Mouse (Mus musculus) liver, embryonic 15.5 days (tissue): Measurements from ENCODE around the gene Klk7. TPM values are rescaled to one million over a fixed set of nuclear protein-coding genes. Genes with fewer than 3 reads are reported as not detected.
A peak's percentile ranks its signal among the peaks of the same experiment; 100 is the strongest.

Source experiments
- ATAC-seq: fragments of 200-750 bp; cut with Nextera tagmentation; 2 replicates; pipeline ENCODE4 v1.8.0; 2017; ENCODE audit warnings: moderate number of reproducible peaks, mild to moderate bottlenecking, moderate library complexity; ENCODE audit not compliant: insufficient read depth
- H3K27ac ChIP-seq: fragments of 300-500 bp; sonication (generic); replicated peaks from 2 replicates; pipeline ENCODE4 v1.5.1; 2015; ENCODE audit warnings: mild to moderate bottlenecking, inconsistent platforms
- H3K27me3 ChIP-seq: fragments of 300-500 bp; sonication (generic); 2 replicates; pipeline ENCODE4 v1.6.1; 2015; ENCODE audit warnings: mild to moderate bottlenecking, inconsistent platforms
- H3K36me3 ChIP-seq: fragments of 300-500 bp; sonication (generic); replicated peaks from 2 replicates; pipeline ENCODE4 v1.6.1; 2015; ENCODE audit warnings: moderate library complexity, mild to moderate bottlenecking, inconsistent platforms
- H3K4me1 ChIP-seq: fragments of 300-500 bp; sonication (generic); replicated peaks from 2 replicates; pipeline ENCODE4 v1.6.1; 2015; ENCODE audit warnings: inconsistent platforms
- H3K4me2 ChIP-seq: fragments of 300-500 bp; sonication (generic); 2 replicates; pipeline ENCODE4 v1.6.1; 2015; ENCODE audit warnings: moderate library complexity, mild to moderate bottlenecking, inconsistent platforms
- H3K4me3 ChIP-seq: fragments of 300-500 bp; sonication (generic); replicated peaks from 2 replicates; pipeline ENCODE4 v1.5.1; 2015; ENCODE audit warnings: mild to moderate bottlenecking, inconsistent platforms
- H3K9ac ChIP-seq: fragments of 300-500 bp; sonication (generic); 2 replicates; pipeline ENCODE4 v1.6.1; 2015; ENCODE audit warnings: moderate library complexity, mild to moderate bottlenecking, inconsistent platforms
- H3K9me3 ChIP-seq: fragments of 300-500 bp; sonication (generic); replicated peaks from 2 replicates; pipeline ENCODE4 v1.6.1; 2016; ENCODE audit warnings: inconsistent platforms
- WGBS: fragments of 180-500 bp; shearing (Covaris S2); methylation state at CpG from one replicate; pipeline ENCODE4 v1.1.7; 2015; ENCODE audit warnings: mixed read lengths; ENCODE audit not compliant: insufficient replicate concordance; 5-methylcytosine and 5-hydroxymethylcytosine counted together
- polyA plus RNA-seq: library from polyadenylated mRNA; unstranded; fragments of >200 nt; fragmentation: Nextera tagmentation; extraction: Ambion mirVana; gene quantifications from 2 replicates; pipeline ENCODE4 v1.2.1, GENCODE M21; 2015

Klk7 gene
- polyA plus RNA-seq, 1 experiment from 2014 or later, result not detected

DNA sequence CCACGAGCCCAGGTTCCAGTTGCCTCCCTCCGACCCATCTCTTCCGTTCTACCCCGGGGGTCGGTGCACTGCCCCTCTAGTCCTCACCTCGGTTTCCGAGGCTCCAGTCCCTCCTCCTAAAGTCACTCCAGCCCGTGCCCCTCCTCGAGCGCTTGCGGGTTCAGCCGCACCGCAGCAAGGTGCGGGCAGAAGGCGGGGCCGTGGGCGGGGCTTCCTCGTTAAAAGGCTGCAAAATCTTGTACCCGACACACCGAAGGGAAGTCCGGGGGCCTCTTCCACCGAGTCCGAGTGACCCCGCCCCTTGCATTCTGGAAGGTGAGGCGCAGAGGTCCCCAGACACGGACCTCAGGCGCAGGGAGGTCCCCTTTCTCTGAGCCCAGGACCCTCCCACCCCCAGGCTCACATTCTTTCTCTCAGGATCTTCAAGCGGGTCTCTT is 13.7 kb upstream of the Klk7 start, which contains the start of gene Klk8:
TSS of gene Klk8 (plus strand) at position 245 of the 437 bp plus-strand sequence.
- WGBS, result 0% methylated on average over 28 of the region's 28 CpGs
- Histone ChIP-seq H3K4me2 (peak within 1 kb of the TSS; percentile 62), H3K36me3 (no peaks in the 10 kb centered on the region), H3K4me3 (peak within 1 kb of the TSS; percentile 41), H3K27me3 (peaks cover 30% of the 10 kb centered on the region), H3K27ac (no peak within 1 kb of the TSS), H3K9me3 (no peaks in the 10 kb centered on the region), H3K4me1 (peaks cover 3% of the 10 kb centered on the region; the same call in 1 of the 2 replicates), H3K9ac (no peak within 1 kb of the TSS)
- ATAC-seq, result no peak

DNA sequence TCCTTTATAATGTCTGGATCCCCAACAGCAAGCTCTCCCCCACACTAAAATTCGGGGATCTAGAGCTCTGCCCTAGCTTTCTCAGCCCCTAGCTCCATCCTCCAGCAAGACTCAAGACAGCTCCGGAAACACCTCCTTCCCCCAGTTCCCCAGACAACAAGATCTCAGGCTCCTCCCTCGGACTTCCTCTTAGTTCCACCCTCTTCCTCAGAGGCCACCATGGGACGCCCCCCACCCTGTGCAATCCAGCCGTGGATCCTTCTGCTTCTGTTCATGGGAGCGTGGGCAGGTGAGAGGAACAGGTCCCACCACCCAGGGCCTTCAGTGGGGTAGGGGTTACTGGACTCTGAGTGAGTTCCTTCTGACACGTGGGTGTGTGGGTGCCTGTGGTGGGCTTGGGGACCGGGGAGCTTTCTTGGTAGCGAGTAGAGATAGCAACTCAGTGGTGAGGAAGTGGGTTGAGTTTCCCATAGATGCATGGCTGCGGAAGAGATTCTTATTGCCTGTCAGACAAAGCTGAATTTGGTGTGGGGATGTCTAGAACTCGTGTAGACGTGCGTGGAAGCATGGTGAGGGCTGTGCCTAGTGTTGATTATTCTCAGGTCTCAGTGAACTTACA is 13.1 kb upstream of the Klk7 start:
- H3K9me3 ChIP-seq, result no peaks in the 10 kb centered on the region
- H3K27me3 ChIP-seq, result peaks cover 30% of the 10 kb centered on the region
- no peak overlapping the region for H3K9ac ChIP-seq
- ATAC-seq, result no peak
- no peak overlapping the region for H3K27ac ChIP-seq
- peak overlapping the region; percentile 41 for H3K4me3 ChIP-seq
- H3K4me1 ChIP-seq, result peaks cover 3% of the 10 kb centered on the region; the same call in 1 of the 2 replicates
- 7% methylated on average over 13 of the region's 13 CpGs for WGBS
- H3K4me2 ChIP-seq, result peak overlapping the region; percentile 62
- no peaks in the 10 kb centered on the region for H3K36me3 ChIP-seq

DNA sequence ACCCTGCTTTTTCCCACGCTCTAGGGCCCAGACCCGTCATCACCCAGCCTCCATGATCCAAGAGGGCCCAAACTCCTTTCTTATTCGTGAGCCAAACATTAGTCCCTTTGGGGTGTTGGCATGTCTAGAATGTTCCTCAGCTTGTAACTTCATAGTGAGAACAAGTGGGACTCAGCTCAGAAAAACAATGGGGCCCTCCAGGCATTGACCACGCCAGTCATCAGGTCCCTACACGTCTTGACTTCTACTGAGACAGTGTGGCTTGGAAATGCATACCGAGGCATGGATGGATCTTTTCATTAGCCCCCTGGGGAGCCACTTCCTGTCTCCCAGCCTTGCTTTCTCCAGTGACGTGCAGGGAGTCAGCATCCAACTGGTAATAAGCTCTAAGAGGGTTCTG is 11.2 kb upstream of the Klk7 start:
- H3K4me3 ChIP-seq, result no peak overlapping the region
- peaks cover 30% of the 10 kb centered on the region for H3K27me3 ChIP-seq
- no peak overlapping the region for H3K4me2 ChIP-seq
- H3K9ac ChIP-seq, result no peak overlapping the region
- no peaks in the 10 kb centered on the region for H3K36me3 ChIP-seq
- peaks cover 3% of the 10 kb centered on the region; the same call in 1 of the 2 replicates for H3K4me1 ChIP-seq
- no peak overlapping the region for H3K27ac ChIP-seq
- no peaks in the 10 kb centered on the region for H3K9me3 ChIP-seq
- no peak for ATAC-seq
- WGBS, result 56% methylated on average over 7 of the region's 7 CpGs

DNA sequence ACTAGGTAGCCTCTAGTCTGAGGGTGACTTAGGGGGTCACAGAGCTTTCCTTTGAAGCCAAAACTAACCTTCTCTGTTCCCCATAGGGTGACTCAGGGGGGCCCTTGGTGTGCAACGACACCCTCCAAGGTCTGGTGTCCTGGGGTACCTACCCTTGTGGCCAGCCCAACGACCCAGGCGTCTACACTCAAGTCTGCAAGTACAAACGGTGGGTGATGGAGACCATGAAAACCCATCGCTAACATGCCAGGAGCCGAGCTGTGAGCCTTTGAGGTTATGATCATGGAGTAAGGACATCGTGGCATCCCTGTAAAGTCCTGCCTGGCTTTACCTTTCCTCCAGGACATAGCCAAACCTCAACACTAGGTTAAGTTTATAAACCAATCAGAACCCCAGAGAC is 4.1 kb downstream of the Klk7 start:
- WGBS, result 59% methylated on average over 7 of the region's 7 CpGs
- H3K36me3 ChIP-seq, result no peaks in the 10 kb centered on the region
- H3K27ac ChIP-seq, result no peak overlapping the region
- no peaks in the 10 kb centered on the region for H3K9me3 ChIP-seq
- no peaks in the 10 kb centered on the region for H3K4me1 ChIP-seq
- H3K4me3 ChIP-seq, result no peak overlapping the region
- H3K27me3 ChIP-seq, result no peaks in the 10 kb centered on the region
- H3K9ac ChIP-seq, result no peak overlapping the region
- ATAC-seq, result no peak
- H3K4me2 ChIP-seq, result no peak overlapping the region

GRCm38 (mm10) chr7:43816746-43817145 is 5.7 kb downstream of the Klk7 start:
- no peaks in the 10 kb centered on the region for H3K36me3 ChIP-seq
- H3K4me1 ChIP-seq, result no peaks in the 10 kb centered on the region
- no peaks in the 10 kb centered on the region for H3K27me3 ChIP-seq
- no peak overlapping the region for H3K27ac ChIP-seq
- no peak overlapping the region for H3K4me3 ChIP-seq
- no peak for ATAC-seq
- no peak overlapping the region for H3K9ac ChIP-seq
- H3K4me2 ChIP-seq, result no peak overlapping the region
- no peaks in the 10 kb centered on the region for H3K9me3 ChIP-seq

GRCm38 (mm10) chr7:43821581-43821980 is 10.5 kb downstream of the Klk7 start:
- no peak overlapping the region for H3K27ac ChIP-seq
- H3K4me3 ChIP-seq, result no peak overlapping the region
- H3K9ac ChIP-seq, result no peak overlapping the region
- H3K36me3 ChIP-seq, result no peaks in the 10 kb centered on the region
- ATAC-seq, result no peak
- H3K9me3 ChIP-seq, result no peaks in the 10 kb centered on the region
- H3K27me3 ChIP-seq, result no peaks in the 10 kb centered on the region
- H3K4me1 ChIP-seq, result no peaks in the 10 kb centered on the region
- H3K4me2 ChIP-seq, result no peak overlapping the region
- 75% methylated on average over 7 of the region's 7 CpGs for WGBS

GRCm38 (mm10) chr7:43824199-43824598 is 13.1 kb downstream of the Klk7 start, which contains the start of gene Klk6:
Gene Klk6, plus strand, starts transcription at chr7:43824499.
- no peak for ATAC-seq
- Histone ChIP-seq H3K9ac (no peak within 1 kb of the TSS), H3K4me3 (no peak within 1 kb of the TSS), H3K36me3 (no peaks in the 10 kb centered on the region), H3K4me1 (no peaks in the 10 kb centered on the region), H3K27me3 (no peaks in the 10 kb centered on the region), H3K27ac (no peak within 1 kb of the TSS), H3K9me3 (no peaks in the 10 kb centered on the region), H3K4me2 (no peak within 1 kb of the TSS)
- WGBS, result 66% methylated on average over 10 of the region's 10 CpGs

DNA sequence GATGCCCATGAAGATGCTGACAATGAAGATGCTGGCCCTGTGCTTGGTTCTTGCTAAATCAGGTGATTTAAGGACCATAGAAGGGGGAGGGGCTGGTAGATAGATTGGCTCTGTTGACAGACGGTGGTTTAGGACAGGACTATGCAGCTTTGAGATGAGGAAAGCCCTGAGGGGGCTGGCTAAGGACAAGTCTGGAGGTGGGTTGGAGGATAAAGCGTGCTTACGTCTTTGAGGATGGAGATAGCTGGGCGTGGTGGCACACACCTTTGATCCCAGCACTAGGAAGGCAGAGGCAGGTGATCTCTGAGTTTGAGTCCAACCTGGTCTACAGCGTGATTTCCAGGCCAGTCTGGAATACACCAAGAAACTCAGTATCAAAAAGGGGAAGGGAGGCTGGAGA is 15.0 kb downstream of the Klk7 start:
- no peak overlapping the region for H3K4me2 ChIP-seq

DNA sequence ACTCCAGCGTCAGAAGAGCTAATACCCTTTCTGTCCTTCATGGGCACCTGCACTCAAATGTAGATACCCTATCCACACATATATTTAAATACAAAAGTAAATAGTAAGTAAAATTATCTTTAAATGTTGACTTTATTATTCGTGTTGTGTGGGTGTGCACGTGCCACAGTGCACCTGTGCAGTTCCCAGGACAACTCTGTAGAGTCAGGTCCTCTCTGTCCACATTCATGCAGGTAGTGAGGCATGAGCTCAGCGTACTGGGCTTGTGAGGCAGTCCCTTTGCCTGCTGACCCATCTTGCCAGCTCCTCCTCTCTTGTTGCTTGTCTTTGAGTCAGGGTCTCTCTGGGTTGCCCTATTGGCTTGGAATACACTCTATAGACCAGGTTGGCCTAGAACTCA is 16.6 kb downstream of the Klk7 start:
- H3K36me3 ChIP-seq, result no peaks in the 10 kb centered on the region
- no peak overlapping the region for H3K4me3 ChIP-seq
- WGBS, result 51% methylated on average over 4 of the region's 4 CpGs
- no peaks in the 10 kb centered on the region for H3K9me3 ChIP-seq
- no peak for ATAC-seq
- H3K27ac ChIP-seq, result no peak overlapping the region
- no peaks in the 10 kb centered on the region for H3K27me3 ChIP-seq
- no peaks in the 10 kb centered on the region for H3K4me1 ChIP-seq
- H3K9ac ChIP-seq, result no peak overlapping the region
- no peak overlapping the region for H3K4me2 ChIP-seq

More for the DNA sequence above, 15.0 kb downstream of the Klk7 start:
- H3K27ac ChIP-seq, result no peak overlapping the region
- H3K27me3 ChIP-seq, result no peaks in the 10 kb centered on the region
- H3K9me3 ChIP-seq, result no peaks in the 10 kb centered on the region
- no peaks in the 10 kb centered on the region for H3K4me1 ChIP-seq
- 58% methylated on average over 5 of the region's 5 CpGs for WGBS
- no peak overlapping the region for H3K4me3 ChIP-seq
- no peak for ATAC-seq
- no peak overlapping the region for H3K9ac ChIP-seq
- no peaks in the 10 kb centered on the region for H3K36me3 ChIP-seq

GRCm38 (mm10) chr7:43829006-43829405 is 17.9 kb downstream of the Klk7 start:
- no peak overlapping the region for H3K4me2 ChIP-seq
- no peak overlapping the region for H3K9ac ChIP-seq
- H3K36me3 ChIP-seq, result no peaks in the 10 kb centered on the region
- H3K27me3 ChIP-seq, result no peaks in the 10 kb centered on the region
- H3K4me3 ChIP-seq, result no peak overlapping the region
- 68% methylated on average over 8 of the region's 8 CpGs for WGBS
- no peak overlapping the region for H3K27ac ChIP-seq
- H3K4me1 ChIP-seq, result no peaks in the 10 kb centered on the region
- ATAC-seq, result no peak
- H3K9me3 ChIP-seq, result no peaks in the 10 kb centered on the region

GRCm38 (mm10) chr7:43841701-43842100 is 30.6 kb downstream of the Klk7 start, which contains the start of gene Klk5:
Gene Klk5, plus strand, starts transcription at chr7:43841971.
- H3K4me3 ChIP-seq, result no peak within 1 kb of the TSS
- 36% methylated on average over 3 of the region's 3 CpGs for WGBS
- no peaks in the 10 kb centered on the region for H3K9me3 ChIP-seq

DNA sequence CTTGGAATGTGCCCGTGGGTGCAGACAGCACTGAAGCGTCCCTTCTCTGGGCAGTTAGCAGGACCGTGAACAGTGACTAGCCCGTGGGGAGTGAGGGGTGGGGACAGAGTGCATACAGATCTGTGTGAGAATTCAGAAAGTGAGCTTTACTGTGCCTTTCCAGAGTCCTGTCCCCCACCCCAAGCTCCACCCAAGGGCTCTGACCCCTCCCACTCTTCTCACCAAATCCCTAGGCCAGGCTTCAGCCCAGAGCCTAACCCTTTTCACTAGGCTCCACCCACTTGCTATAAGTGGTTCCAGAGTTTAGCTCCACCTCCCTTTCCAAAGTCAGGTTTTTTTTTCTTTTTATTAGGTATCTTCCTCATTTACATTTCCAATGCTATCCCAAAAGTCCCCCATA is 32.7 kb downstream of the Klk7 start:
- H3K9ac ChIP-seq, result no peak overlapping the region
- H3K27me3 ChIP-seq, result no peaks in the 10 kb centered on the region
- WGBS, result 77% methylated on average over 4 of the region's 4 CpGs
- H3K4me3 ChIP-seq, result no peak overlapping the region
- no peak for ATAC-seq
- H3K9me3 ChIP-seq, result no peaks in the 10 kb centered on the region
- H3K4me2 ChIP-seq, result no peak overlapping the region
- H3K27ac ChIP-seq, result no peak overlapping the region
- H3K4me1 ChIP-seq, result no peaks in the 10 kb centered on the region
- no peaks in the 10 kb centered on the region for H3K36me3 ChIP-seq

More at GRCm38 (mm10) chr7:43841701-43842100, 30.6 kb downstream of the Klk7 start, which contains the start of gene Klk5:
- no peaks in the 10 kb centered on the region for H3K36me3 ChIP-seq
- H3K9ac ChIP-seq, result no peak within 1 kb of the TSS
- H3K4me1 ChIP-seq, result no peaks in the 10 kb centered on the region
- H3K4me2 ChIP-seq, result no peak within 1 kb of the TSS
- no peak within 1 kb of the TSS for H3K27ac ChIP-seq
- no peak for ATAC-seq
- no peaks in the 10 kb centered on the region for H3K27me3 ChIP-seq
